Comparison of ENCODE assay signal across 8 mouse cellular contexts in genomic region chr10:13564364-13565079, GRCm38 (mm10). TPM values are rescaled to one million over a fixed set of nuclear protein-coding genes. Genes with fewer than 3 reads are reported as not detected.
DNase-seq lines count a peak whose midpoint lies in the region; ATAC-seq and TF ChIP-seq lines count a peak whose summit lies in the region.

No protein-coding gene starts in this region.

- TF ChIP-seq POLR2A in MEL (IDR thresholded peaks at IDR 0.05; ENCODE audit: control insufficient read depth in 1 of 2, insufficient read depth in 1 of 2, low read depth in 1 of 2, low read length in 2 of 2, poor library complexity in 1 of 2) = 0 out of 4 replicates have a peak, but pooled peaks of 1 of the 2 experiments have one; percentile 23

- peak; percentile 29 for DNase-seq in MEL (ENCODE audit: low read depth, low spot score)
- peak; percentile 75 for DNase-seq in cerebellum, adult 9-10 months
- peak; percentile 55 for DNase-seq in gastrocnemius, adult 18-20 months (ENCODE audit: low spot score)
- peak; percentile 81 to 82 for DNase-seq in left cerebral cortex, adult 18-20 months (ENCODE audit: low spot score in 2 of 2)
- peak; percentile 77 to 86 for DNase-seq in right cerebral cortex, postnatal 10 days (ENCODE audit: low spot score in 2 of 2)
- peak; percentile 42 to 62 for DNase-seq in urinary bladder, postnatal 36 days (ENCODE audit: low spot score in 2 of 2)

- H3K27me3 ChIP-seq in MEL (ENCODE audit: control insufficient read depth in 1 of 2, insufficient read depth in 2 of 2, low read length in 2 of 2) = no peaks in the 10 kb centered on the region
- H3K27me3 ChIP-seq in hindbrain, embryonic 15.5 days = no peaks in the 10 kb centered on the region

- H3K36me3 ChIP-seq in MEL (ENCODE audit: control insufficient read depth in 1 of 2, insufficient read depth in 2 of 2, low read length in 2 of 2) = peaks cover 0 to 3% of the 10 kb centered on the region in 2 experiments; a peak in 2 of 4 replicates
- 0 out of 2 replicates have a peak, but pooled peaks cover 3% of the 10 kb centered on the region for H3K36me3 ChIP-seq in hindbrain, embryonic 15.5 days

- H3K79me2 ChIP-seq in MEL (ENCODE audit: control insufficient read depth, insufficient read depth, low read length, poor library complexity) = no peaks in the 10 kb centered on the region

- H3K9me3 ChIP-seq in MEL (replicated peaks; ENCODE audit: insufficient read depth, low read length) = no peaks in the 10 kb centered on the region
- H3K9me3 ChIP-seq in hindbrain, embryonic 15.5 days = no peaks in the 10 kb centered on the region

- no peaks in the 10 kb centered on the region for H3K4me1 ChIP-seq in MEL (ENCODE audit: control insufficient read depth in 1 of 2, insufficient read depth in 2 of 2, low read length in 2 of 2)
- 0 out of 2 replicates have a peak, but pooled peaks cover 4% of the 10 kb centered on the region for H3K4me1 ChIP-seq in hindbrain, embryonic 15.5 days (replicated peaks)

- H3K9ac ChIP-seq in MEL (ENCODE audit: control insufficient read depth, low read depth, low read length, poor library complexity, severe bottlenecking) = no peak overlapping the region
- H3K9ac ChIP-seq in hindbrain, embryonic 15.5 days = no peak overlapping the region

- peak overlapping the region; percentile 60 for H3K4me2 ChIP-seq in hindbrain, embryonic 15.5 days

- no peak overlapping the region for H3K27ac ChIP-seq in MEL (ENCODE audit: control insufficient read depth, low read depth, low read length)
- H3K27ac ChIP-seq in hindbrain, embryonic 15.5 days (replicated peaks) = no peak overlapping the region

- TF ChIP-seq EP300 in MEL (IDR thresholded peaks at IDR 0.05; ENCODE audit: low read depth in 1 of 2, low read length in 2 of 2) = no peak

- WGBS in hindbrain, embryonic 15.5 days = 27% methylated on average over 24 of the region's 24 CpGs

- ATAC-seq in hindbrain, embryonic 15.5 days (ENCODE audit: low FRiP score, low read depth) = peak; percentile 89
- peak; percentile 72 for ATAC-seq in megakaryocyte, adult 5-6 weeks (ENCODE audit: poor library complexity, severe bottlenecking)

- H3K4me3 ChIP-seq in MEL (ENCODE audit: control insufficient read depth in 1 of 2, insufficient read depth in 1 of 2, low read depth in 2 of 2, low read length in 2 of 2) = no peak overlapping the region
- H3K4me3 ChIP-seq in hindbrain, embryonic 15.5 days = peak overlapping the region; percentile 32

- peak; percentile 41 for TF ChIP-seq RAD21 in MEL (IDR thresholded peaks at IDR 0.05; ENCODE audit: low read depth, low read length)

- TF ChIP-seq CTCF in MEL (IDR thresholded peaks at IDR 0.05 in 2 of 3, conservative IDR thresholded peaks at IDR 0.05 in 1 of 3; ENCODE audit: control insufficient read depth in 1 of 3, insufficient read depth in 1 of 3, low read depth in 2 of 3, low read length in 3 of 3, poor library complexity in 1 of 3, severe bottlenecking in 1 of 3) = peak; percentile 60 to 75 (median 67)

TF ChIP-seq in MEL, 35 proteins besides CTCF, POLR2A, EP300 and RAD21:
- no peak for TF ChIP-seq E2F4 (IDR thresholded peaks at IDR 0.05; ENCODE audit: borderline replicate concordance, low read depth, low read length)
- TF ChIP-seq SMC3 (IDR thresholded peaks at IDR 0.05; ENCODE audit: low read depth, low read length) = peak; percentile 18; the same call in 1 of the 2 replicates

RNA-seq across cellular contexts. Expression of gene Pex3, which starts 11.6 kb away (rescaled TPM):
- 13.8 and 14.5 TPM in 2 replicates for total RNA-seq in MEL (2012; rRNA removed)
- polyA plus RNA-seq in MEL (2012; ENCODE audit: insufficient read depth in 1 of 2, insufficient read length in 2 of 2, low read depth in 1 of 2, low replicate concordance in 2 of 2, missing spikeins in 1 of 2) = 10 to 100 TPM in 1 of 2 experiments, not detected in 1; 15.1 TPM
- total RNA-seq in gastrocnemius, adult 18-20 months (2021) = 10 to 100 TPM; 10.3 to 10.6 TPM
- 26.7 and 27.7 TPM in 2 replicates for polyA plus RNA-seq in hindbrain, embryonic 15.5 days (2015; fragmentation: Nextera tagmentation; extraction: Ambion mirVana)
- total RNA-seq in left cerebral cortex, adult 18-20 months (2021) = 10 to 100 TPM; 25.2 to 31.6 TPM
- 38.1 and 38.8 TPM in 2 replicates for total RNA-seq in megakaryocyte, adult 5-6 weeks (2015)
- 23.7 and 25.5 TPM in 2 replicates for total RNA-seq in megakaryocyte, adult 5-6 weeks (2017)

RNA-seq across cellular contexts. Expression of gene Adat2, which starts 11.8 kb away (rescaled TPM):
- 14.7 and 16.4 TPM in 2 replicates for total RNA-seq in MEL (2012; rRNA removed)
- 10 to 100 TPM in 1 of 2 experiments, not detected in 1; 21.3 TPM for polyA plus RNA-seq in MEL (2012; ENCODE audit: insufficient read depth in 1 of 2, insufficient read length in 2 of 2, low read depth in 1 of 2, low replicate concordance in 2 of 2, missing spikeins in 1 of 2)
- 1 to 10 TPM; 2.5 to 3.4 TPM for total RNA-seq in gastrocnemius, adult 18-20 months (2021)
- polyA plus RNA-seq in hindbrain, embryonic 15.5 days (2015; fragmentation: Nextera tagmentation; extraction: Ambion mirVana) = 1.9 and 2.1 TPM in 2 replicates
- 10 to 100 TPM in 1 of 2 experiments, 1 to 10 TPM in 1; 9.3 to 10.3 TPM for total RNA-seq in left cerebral cortex, adult 18-20 months (2021)
- 4.1 and 5.4 TPM in 2 replicates for total RNA-seq in megakaryocyte, adult 5-6 weeks (2015)
- total RNA-seq in megakaryocyte, adult 5-6 weeks (2017) = 1.6 and 2.2 TPM in 2 replicates

Comparison
In these comparisons a context has a peak if more than half of its experiments do, and no peak if none do; other contexts are left out.
1. DNase-seq: peak in every context shown above with its lines; median percentile 82 in left cerebral cortex, adult 18-20 months; 82 in right cerebral cortex, postnatal 10 days; 75 in cerebellum, adult 9-10 months; 55 in gastrocnemius, adult 18-20 months; 52 in urinary bladder, postnatal 36 days; 29 in MEL.